Mouse (Mus musculus): ENCODE data around the gene Megf11. TPM values are rescaled to one million over a fixed set of nuclear protein-coding genes. Genes with fewer than 3 reads are reported as not detected.

Megf11 gene
- polyA plus RNA-seq, 1 experiment from 2014 or later = 0.96 TPM

DNA sequence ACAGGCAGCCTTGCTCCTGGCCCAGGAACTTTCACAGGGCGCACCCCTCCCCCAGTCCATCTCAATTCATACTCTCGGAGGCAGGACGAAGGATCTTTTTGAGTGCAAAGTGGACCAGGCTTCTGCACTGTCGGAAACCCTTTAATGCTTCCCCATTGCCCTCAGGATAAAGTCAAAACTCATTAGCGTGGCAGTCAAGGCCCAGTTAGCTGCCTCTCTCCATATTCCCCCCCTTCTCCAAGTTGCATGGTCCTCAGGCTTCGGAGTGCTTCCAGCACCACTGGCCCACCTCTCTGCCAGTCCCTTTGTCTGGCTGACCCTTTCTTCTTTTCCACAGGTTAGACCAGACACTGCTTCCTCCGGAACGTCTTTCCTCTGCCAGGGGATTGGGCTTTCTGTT, 16.7 kb downstream of the Megf11 start:
- Histone ChIP-seq H3K4me3 (no peak overlapping the region), H3K27me3 (replicated peaks; ENCODE audit: low read depth, poor library complexity, severe bottlenecking) (peaks cover 11% of the 10 kb centered on the region; the same call in 1 of the 2 replicates), H3K36me3 (replicated peaks) (no peaks in the 10 kb centered on the region), H3K9me3 (no peaks in the 10 kb centered on the region), H3K4me1 (no peaks in the 10 kb centered on the region), H3K27ac (replicated peaks) (no peak overlapping the region)
- 65% methylated on average over 8 of the region's 8 CpGs for WGBS
- no peak for DNase-seq (ENCODE audit: low spot score)

DNA sequence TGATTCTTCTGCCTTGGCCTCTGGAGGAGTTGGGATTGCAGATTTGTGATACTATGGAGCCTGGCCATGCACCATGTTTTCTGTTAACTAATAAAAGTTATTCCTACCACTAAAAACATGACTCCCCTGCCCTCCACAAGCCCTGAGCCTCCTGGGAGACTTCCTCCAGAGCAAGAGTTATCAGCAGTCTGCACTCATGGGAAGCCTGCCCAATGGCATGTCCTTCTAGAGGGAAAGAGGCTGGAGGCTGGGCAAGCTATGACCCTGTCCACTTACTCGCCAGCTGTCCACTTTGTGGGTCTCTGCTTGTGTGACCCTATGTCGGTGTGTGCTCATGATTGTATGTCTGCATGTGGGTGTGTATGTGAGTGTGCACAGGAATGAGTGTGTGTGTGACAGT, 21.4 kb downstream of the Megf11 start:
- Histone ChIP-seq H3K4me1 (no peaks in the 10 kb centered on the region; the same call in 1 of the 2 replicates), H3K4me3 (no peak overlapping the region), H3K36me3 (replicated peaks) (no peaks in the 10 kb centered on the region), H3K27me3 (replicated peaks; ENCODE audit: low read depth, poor library complexity, severe bottlenecking) (no peaks in the 10 kb centered on the region), H3K9me3 (no peaks in the 10 kb centered on the region), H3K27ac (replicated peaks) (no peak overlapping the region)
- no peak for DNase-seq (ENCODE audit: low spot score)
- WGBS = 87% methylated on average over 2 of the region's 2 CpGs

DNA sequence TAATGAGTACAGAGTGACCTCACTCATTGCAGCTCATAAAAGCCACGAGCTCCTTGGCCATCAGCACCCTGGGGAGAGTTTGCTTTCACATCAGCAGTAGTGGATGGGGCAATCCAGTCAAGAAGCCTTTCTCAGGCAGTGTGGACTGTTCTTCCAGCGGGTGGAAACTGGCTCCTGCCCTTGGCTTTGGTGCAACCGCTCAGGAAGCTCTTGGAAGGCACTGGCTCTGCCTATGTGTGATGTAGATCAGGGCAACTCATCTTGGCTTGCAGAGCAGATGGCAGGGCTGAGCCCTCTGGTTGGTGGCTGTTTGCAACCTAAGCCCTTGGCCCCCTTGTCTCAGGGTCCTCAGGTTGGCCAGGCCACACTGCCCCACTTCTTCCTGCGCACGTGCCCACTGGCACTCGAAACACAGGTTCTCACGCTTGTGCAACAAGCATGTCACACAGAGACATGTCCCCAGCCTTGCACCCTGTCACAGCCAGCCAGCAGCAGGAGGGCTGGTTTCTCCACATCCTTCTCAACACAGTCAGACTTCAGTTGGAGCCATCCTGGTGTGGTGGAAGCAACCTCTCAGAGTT, 22.1 kb downstream of the Megf11 start:
- H3K27ac ChIP-seq (replicated peaks) = no peak overlapping the region

DNA sequence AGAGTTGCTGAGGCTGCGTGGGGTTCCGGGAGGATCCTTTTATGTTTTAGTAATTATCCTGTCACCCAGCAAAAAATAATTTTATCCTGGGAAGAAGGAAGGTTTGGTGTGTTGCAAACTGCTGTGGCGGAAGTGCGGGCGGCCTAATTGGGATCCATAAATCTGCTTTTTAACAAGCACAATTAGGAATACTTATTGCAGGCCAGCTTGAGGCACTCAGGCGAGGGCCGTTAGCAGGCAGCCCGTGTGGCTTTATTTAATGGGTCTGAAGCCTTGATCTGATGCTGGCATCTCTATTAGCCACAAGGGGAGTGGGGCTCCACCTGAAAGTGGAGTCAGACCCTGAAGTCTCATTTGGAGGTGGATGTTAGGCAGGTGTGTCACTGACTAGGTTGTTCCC, 23.4 kb downstream of the Megf11 start:
- no peaks in the 10 kb centered on the region; the same call in 1 of the 2 replicates for H3K4me1 ChIP-seq
- H3K36me3 ChIP-seq (replicated peaks) = no peaks in the 10 kb centered on the region
- DNase-seq (ENCODE audit: low spot score) = no peak
- H3K9me3 ChIP-seq = no peaks in the 10 kb centered on the region
- H3K27me3 ChIP-seq (replicated peaks; ENCODE audit: low read depth, poor library complexity, severe bottlenecking) = no peaks in the 10 kb centered on the region
- 88% methylated on average over 8 of the region's 8 CpGs for WGBS
- H3K4me3 ChIP-seq = no peak overlapping the region
- H3K27ac ChIP-seq (replicated peaks) = no peak overlapping the region

More for the DNA sequence above, 22.1 kb downstream of the Megf11 start:
- Histone ChIP-seq H3K9me3 (no peaks in the 10 kb centered on the region), H3K4me3 (no peak overlapping the region), H3K27me3 (replicated peaks; ENCODE audit: low read depth, poor library complexity, severe bottlenecking) (no peaks in the 10 kb centered on the region), H3K36me3 (replicated peaks) (no peaks in the 10 kb centered on the region), H3K4me1 (no peaks in the 10 kb centered on the region; the same call in 1 of the 2 replicates)
- DNase-seq (ENCODE audit: low spot score) = no peak
- WGBS = 82% methylated on average over 7 of the region's 7 CpGs

DNA sequence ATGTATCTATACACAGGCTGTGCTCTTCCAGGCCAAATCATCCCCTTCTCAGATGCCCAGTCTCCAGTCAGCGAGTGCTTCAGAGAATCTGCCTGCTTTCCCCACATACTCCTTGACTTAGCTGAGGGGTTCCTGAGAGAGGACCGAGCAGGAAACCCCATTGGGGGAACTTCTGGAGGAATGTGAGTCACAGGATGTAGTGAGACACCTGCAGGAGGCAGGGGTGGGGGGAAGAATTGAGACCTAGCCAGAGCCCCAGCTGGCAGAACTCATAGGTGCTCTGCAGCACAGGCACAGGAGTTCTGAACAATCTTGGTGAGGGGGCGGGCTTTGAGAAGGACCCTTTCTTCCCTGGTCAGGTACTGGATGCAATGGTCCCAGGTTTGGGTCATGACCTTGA, 35.0 kb downstream of the Megf11 start:
- H3K36me3 ChIP-seq (replicated peaks) = no peaks in the 10 kb centered on the region
- H3K9me3 ChIP-seq = no peaks in the 10 kb centered on the region
- H3K27me3 ChIP-seq (replicated peaks; ENCODE audit: low read depth, poor library complexity, severe bottlenecking) = no peaks in the 10 kb centered on the region
- DNase-seq (ENCODE audit: low spot score) = no peak
- H3K4me3 ChIP-seq = no peak overlapping the region
- H3K27ac ChIP-seq (replicated peaks) = no peak overlapping the region
- 87% methylated on average over 3 of the region's 3 CpGs for WGBS
- H3K4me1 ChIP-seq = no peaks in the 10 kb centered on the region

DNA sequence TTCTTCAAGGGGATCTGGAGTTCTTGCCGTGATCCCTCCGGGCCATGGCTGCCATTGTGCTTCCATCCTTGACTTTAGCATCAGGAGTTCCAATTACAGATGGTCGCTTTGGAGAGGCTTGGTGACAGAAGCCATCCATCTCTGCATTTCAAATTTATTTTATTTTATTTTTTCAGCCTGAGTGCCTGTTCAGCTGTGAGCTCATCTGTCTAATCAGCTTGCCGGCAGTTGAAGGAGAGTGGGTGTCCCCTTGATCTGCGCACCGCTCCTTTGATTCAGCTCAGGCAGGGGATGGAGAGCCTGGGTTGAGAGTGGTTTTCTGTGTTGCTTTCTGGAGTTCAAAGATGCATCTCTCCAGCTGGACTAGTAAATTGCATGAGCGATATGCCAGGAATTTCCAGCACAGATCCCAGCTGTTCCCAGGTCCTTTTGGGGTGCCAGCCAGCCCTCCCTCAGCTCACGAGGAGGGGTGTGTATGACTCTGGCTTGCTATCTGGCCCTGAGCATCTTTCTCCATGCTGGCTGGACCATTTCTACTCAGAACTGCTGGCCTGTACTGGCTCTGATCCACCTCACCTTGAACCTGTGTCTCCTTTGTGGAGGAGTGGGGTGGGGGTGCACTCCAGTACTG, 36.7 kb downstream of the Megf11 start:
- no peak for DNase-seq (ENCODE audit: low spot score)

DNA sequence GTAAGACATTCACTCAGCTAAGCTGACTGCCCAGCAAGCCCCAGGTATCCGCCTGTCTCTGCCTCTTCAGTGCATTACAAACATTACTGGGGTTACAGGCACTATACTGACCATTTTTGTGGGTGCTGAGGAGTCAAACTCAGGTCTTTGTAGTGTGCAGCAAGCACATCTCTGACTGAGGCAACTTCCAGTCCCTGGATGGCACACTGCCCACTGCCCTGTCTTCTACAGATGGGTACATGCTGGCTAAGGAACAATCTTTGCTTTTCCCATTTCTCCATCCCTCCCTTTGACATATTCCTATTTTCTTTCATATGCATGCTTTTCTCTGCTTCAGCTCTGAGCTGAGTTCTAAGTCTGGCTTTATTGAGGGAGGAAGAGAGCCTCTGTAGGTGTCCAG, 38.5 kb downstream of the Megf11 start:
- WGBS = 93% methylated on average over 1 of the region's 1 CpGs
- H3K27ac ChIP-seq (replicated peaks) = no peak overlapping the region
- H3K27me3 ChIP-seq (replicated peaks; ENCODE audit: low read depth, poor library complexity, severe bottlenecking) = no peaks in the 10 kb centered on the region
- H3K4me3 ChIP-seq = no peak overlapping the region
- H3K36me3 ChIP-seq (replicated peaks) = no peaks in the 10 kb centered on the region
- DNase-seq (ENCODE audit: low spot score) = no peak
- no peaks in the 10 kb centered on the region for H3K9me3 ChIP-seq
- no peaks in the 10 kb centered on the region for H3K4me1 ChIP-seq

More for the DNA sequence above, 36.7 kb downstream of the Megf11 start:
- no peaks in the 10 kb centered on the region for H3K36me3 ChIP-seq (replicated peaks)
- no peak overlapping the region for H3K27ac ChIP-seq (replicated peaks)
- H3K9me3 ChIP-seq = no peaks in the 10 kb centered on the region
- no peak overlapping the region for H3K4me3 ChIP-seq
- 86% methylated on average over 8 of the region's 8 CpGs for WGBS
- H3K27me3 ChIP-seq (replicated peaks; ENCODE audit: low read depth, poor library complexity, severe bottlenecking) = no peaks in the 10 kb centered on the region
- H3K4me1 ChIP-seq = no peaks in the 10 kb centered on the region

DNA sequence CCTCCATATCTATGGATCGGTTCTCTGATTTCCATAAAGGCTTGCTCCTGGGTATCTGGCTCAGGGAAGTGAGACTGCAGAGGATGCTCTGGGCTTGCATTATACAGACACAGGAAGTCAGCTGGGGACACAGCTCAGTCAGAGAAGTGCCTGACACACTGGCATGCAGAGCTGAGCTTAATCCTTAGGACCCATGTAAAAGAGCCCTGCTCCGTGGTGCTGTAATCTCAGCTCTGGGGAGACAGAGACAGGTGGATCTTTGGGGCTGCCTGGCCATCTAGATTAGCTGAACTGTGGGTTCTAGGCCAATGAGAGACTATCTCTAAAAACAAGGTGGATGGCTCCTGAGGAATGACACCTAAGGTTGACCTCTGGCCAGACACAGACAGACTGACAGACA, 50.7 kb downstream of the Megf11 start:
- H3K36me3 ChIP-seq (replicated peaks) = no peaks in the 10 kb centered on the region
- no peak overlapping the region for H3K27ac ChIP-seq (replicated peaks)
- 64% methylated on average over 2 of the region's 2 CpGs for WGBS
- no peak for DNase-seq (ENCODE audit: low spot score)
- H3K4me3 ChIP-seq = no peak overlapping the region
- no peaks in the 10 kb centered on the region for H3K9me3 ChIP-seq
- no peaks in the 10 kb centered on the region for H3K27me3 ChIP-seq (replicated peaks; ENCODE audit: low read depth, poor library complexity, severe bottlenecking)
- no peaks in the 10 kb centered on the region for H3K4me1 ChIP-seq

DNA sequence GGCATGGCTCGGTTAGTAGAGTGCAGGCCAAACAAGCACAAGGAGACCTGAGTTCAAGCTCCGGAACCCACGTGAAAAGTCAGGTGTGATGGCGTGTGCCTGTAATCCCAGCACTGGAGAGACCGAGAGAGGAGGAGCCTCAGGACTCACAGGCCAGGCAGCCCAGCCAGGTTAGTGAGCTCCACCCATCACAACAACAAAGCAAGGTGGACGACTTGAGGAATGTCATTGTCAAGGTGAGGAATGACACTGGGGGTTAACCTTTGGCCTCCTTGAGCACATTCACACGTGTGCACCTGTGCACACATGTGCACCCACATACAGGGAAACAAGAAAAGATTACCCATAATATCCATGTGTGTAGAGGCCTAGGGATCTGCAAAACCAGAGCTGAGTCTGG, 54.7 kb downstream of the Megf11 start:
- WGBS = 75% methylated on average over 7 of the region's 7 CpGs
- H3K4me1 ChIP-seq = no peaks in the 10 kb centered on the region

DNA sequence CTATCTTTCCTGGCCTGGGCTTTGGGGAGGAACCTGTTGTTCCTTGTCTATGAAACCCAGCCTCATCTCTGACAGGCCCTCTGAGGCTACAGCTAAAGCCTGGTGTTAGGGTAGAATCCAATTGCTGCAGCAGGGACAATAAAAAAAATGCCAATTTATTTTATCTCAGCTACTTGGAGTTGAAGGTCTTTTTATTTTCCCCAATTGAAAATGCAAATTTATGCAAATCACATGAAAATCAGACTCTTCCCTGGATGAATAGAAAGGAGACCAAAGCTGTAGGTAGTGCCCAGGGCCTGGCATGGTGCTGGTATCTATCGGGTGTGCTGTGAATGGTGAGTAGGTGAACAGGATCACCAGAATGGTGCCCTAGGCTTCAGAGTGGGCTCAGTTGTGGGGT, 60.6 kb downstream of the Megf11 start:
- DNase-seq (ENCODE audit: low spot score) = no peak
- Histone ChIP-seq H3K4me1 (peaks cover 22% of the 10 kb centered on the region), H3K36me3 (replicated peaks) (no peaks in the 10 kb centered on the region), H3K27ac (replicated peaks) (no peak overlapping the region), H3K4me3 (no peak overlapping the region), H3K27me3 (replicated peaks; ENCODE audit: low read depth, poor library complexity, severe bottlenecking) (no peaks in the 10 kb centered on the region), H3K9me3 (no peaks in the 10 kb centered on the region)
- 94% methylated on average over 1 of the region's 1 CpGs for WGBS

More for the DNA sequence above, 54.7 kb downstream of the Megf11 start:
- no peak overlapping the region for H3K4me3 ChIP-seq
- H3K9me3 ChIP-seq = no peaks in the 10 kb centered on the region
- H3K36me3 ChIP-seq (replicated peaks) = no peaks in the 10 kb centered on the region
- no peak for DNase-seq (ENCODE audit: low spot score)
- no peak overlapping the region for H3K27ac ChIP-seq (replicated peaks)
- H3K27me3 ChIP-seq (replicated peaks; ENCODE audit: low read depth, poor library complexity, severe bottlenecking) = no peaks in the 10 kb centered on the region

DNA sequence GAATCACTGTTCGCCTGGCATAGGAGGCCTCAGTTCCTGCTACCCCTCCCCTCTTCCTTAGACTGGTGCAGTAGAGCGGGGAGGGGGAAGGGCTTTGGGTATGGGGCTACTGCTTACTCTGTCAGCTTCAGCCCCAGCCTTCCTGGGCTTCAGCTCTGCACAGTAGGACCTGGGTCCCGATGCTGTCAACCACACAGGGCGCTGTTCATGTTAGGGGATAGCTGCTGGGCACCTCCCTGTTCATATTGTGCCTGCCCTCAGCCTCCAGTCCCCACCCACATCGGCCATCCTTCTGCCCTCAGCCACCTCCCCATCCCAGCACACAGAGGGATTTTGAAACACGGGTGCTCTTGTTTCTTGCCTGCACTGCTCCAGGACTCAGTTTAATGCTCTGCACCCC, 61.6 kb downstream of the Megf11 start:
- WGBS = 27% methylated on average over 6 of the region's 6 CpGs
- DNase-seq (ENCODE audit: low spot score) = peak; percentile 16
- Histone ChIP-seq H3K4me1 (peaks cover 22% of the 10 kb centered on the region), H3K4me3 (no peak overlapping the region), H3K36me3 (replicated peaks) (no peaks in the 10 kb centered on the region), H3K27ac (replicated peaks) (0 out of 2 replicates have a peak overlapping the region, but pooled peaks have one; percentile 31), H3K27me3 (replicated peaks; ENCODE audit: low read depth, poor library complexity, severe bottlenecking) (no peaks in the 10 kb centered on the region), H3K9me3 (no peaks in the 10 kb centered on the region)

DNA sequence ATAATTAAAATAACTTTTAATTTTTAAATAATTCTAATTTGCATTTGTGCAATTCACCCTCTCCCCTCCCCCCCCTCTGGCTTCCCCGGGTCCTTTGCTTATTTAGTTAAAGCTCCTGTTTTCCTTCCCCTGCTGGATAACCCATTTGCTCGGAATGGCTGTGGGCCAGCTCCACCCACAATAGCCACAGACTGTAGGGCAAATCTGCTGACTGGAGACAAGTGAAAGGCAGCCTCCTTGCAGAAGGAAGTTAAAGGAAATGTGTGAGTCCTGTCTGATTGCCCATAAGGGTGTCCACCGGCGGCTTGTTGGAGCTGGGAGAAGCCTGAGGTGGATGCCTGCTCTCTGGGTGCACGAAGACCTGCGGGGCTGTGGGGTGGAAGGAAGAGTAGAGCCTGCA, 62.1 kb downstream of the Megf11 start:
- H3K27ac ChIP-seq (replicated peaks) = 0 out of 2 replicates have a peak overlapping the region, but pooled peaks have one; percentile 26

DNA sequence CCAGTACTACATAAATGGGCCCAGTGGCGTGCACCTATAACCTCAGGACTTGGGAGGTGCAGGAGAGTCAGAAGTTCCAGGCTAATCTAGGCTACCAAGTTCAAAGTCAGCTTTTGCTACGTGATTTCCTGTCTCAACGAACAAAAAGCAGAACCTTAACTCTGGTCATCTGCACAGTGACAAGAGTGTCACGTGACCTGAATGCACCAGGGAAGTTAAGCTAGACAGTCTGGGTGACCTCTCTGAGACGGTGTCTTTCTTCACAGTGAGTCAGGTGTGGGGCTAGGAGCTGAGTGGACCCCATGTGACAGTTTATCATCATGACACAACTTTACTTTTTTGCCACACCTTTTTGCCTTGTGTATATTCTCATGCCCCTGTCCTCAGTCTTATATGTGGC, 67.3 kb downstream of the Megf11 start:
- 75% methylated on average over 5 of the region's 5 CpGs for WGBS
- no peak for DNase-seq (ENCODE audit: low spot score)
- H3K9me3 ChIP-seq = no peaks in the 10 kb centered on the region

More for the DNA sequence above, 62.1 kb downstream of the Megf11 start:
- Histone ChIP-seq H3K36me3 (replicated peaks) (no peaks in the 10 kb centered on the region), H3K9me3 (no peaks in the 10 kb centered on the region), H3K4me1 (peaks cover 22% of the 10 kb centered on the region), H3K27me3 (replicated peaks; ENCODE audit: low read depth, poor library complexity, severe bottlenecking) (no peaks in the 10 kb centered on the region), H3K4me3 (no peak overlapping the region)
- peak; percentile 37 for DNase-seq (ENCODE audit: low spot score)
- 44% methylated on average over 6 of the region's 6 CpGs for WGBS

More for the DNA sequence above, 67.3 kb downstream of the Megf11 start:
- Histone ChIP-seq H3K4me3 (no peak overlapping the region), H3K27me3 (replicated peaks; ENCODE audit: low read depth, poor library complexity, severe bottlenecking) (peaks cover 3% of the 10 kb centered on the region), H3K27ac (replicated peaks) (no peak overlapping the region), H3K36me3 (replicated peaks) (no peaks in the 10 kb centered on the region), H3K4me1 (peaks cover 41% of the 10 kb centered on the region)
